Mouse (Mus musculus) ovary, adult 18-20 months (tissue): ENCODE data around the gene Pvalb.

ENCODE experiments used
- DNase-seq: peaks from one replicate; pipeline ENCODE4 v3.0.0; 2022; ENCODE audit warnings: low spot score, mixed read lengths

Gene Pvalb

GRCm38 (mm10) chr15:78195096-78195880 lies 10.9 kb downstream of the Pvalb start:
- DNase-seq, result no peak

DNA sequence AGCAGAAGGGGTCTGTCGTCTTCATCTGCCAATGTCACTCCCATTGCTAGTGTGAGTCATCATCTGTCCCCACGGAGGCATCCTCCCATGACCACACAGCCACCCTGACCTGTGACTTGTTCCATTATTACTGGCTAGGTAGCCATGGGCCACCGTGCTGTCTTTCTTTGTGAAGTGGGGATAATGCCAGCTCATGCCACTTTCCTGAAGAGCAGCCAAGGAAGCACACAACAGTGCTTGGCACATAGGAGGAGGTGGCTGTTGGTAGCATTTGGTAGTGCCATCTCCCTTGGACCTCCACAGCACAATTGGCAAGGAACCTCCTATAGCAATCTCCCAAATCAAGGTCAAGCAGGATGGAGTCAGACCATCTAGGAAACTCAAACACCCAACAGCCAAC lies 11.9 kb downstream of the Pvalb start:
- no peak for DNase-seq

- no peak for DNase-seq
Observed at GRCm38 (mm10) chr15:78189636-78190035, 16.6 kb downstream of the Pvalb start.

- no peak for DNase-seq
Observed at GRCm38 (mm10) chr15:78188546-78188945, 17.7 kb downstream of the Pvalb start.

DNA sequence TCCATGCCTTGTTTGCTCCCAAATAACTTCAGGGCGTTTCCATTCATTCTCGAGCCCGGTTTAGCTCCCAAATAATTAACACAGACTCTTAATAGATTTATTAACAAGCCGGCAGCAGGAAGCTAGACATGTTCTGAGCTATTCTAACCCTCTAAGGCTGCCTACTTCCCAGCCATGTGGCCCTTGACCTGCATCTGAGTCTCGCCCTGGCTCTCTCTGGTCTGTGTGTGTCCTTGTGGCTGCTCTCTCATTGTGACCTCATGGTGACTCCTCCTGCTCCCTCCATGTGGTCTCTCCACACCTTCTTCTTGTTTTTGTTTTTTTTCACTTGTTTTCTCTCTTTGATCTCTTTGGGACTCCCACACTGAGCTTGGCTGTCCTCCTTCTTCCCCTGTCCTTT lies 19.3 kb downstream of the Pvalb start:
- DNase-seq, result no peak

- no peak for DNase-seq
Observed at GRCm38 (mm10) chr15:78185609-78186008, 20.6 kb downstream of the Pvalb start.

DNA sequence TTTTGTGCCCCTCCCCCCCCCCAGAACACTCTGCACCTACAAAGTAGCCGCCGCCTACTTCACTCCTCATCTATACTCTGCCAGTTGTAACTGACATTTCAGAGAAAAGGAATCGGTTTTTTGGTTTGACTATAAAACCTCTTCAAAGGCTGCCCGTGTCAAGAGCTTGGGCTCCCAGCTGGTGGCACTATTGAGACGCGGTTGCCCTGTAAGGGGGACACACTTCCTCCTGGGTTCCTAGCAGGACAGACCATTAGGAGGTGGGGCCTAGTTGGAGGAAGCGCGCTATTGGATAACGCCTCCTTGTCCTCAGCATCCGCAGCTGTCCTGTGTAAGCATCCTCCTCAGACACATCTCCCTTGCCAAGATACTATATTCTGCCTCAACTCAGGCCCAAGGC lies 21.3 kb downstream of the Pvalb start:
- DNase-seq, result no peak

GRCm38 (mm10) chr15:78181701-78182405 lies 24.3 kb downstream of the Pvalb start:
- no peak for DNase-seq

- DNase-seq, result no peak
Observed at GRCm38 (mm10) chr15:78179775-78180174, 26.4 kb downstream of the Pvalb start.

DNA sequence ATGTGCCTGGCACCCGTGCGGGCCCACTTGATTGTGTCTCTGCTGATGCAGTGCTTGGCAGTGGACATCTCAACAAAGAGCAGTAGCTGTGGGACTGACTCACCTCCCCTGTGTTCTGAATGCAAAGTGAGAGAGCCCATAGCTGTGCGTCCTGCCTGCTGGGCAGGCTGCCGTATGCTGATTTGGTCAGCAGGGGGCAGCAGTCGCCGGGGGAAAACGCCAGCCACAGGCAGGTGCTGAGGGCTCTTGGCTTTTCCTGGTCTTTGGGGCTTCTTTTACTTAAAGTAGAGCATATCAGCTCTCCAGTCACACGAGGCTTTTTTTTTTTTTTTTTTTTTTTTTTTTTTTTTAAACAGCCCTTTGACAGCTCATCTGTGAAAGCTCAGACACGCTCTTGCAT lies 27.8 kb downstream of the Pvalb start:
- DNase-seq, result peak; percentile 47

GRCm38 (mm10) chr15:78177257-78177656 lies 28.9 kb downstream of the Pvalb start:
- DNase-seq, result no peak

DNA sequence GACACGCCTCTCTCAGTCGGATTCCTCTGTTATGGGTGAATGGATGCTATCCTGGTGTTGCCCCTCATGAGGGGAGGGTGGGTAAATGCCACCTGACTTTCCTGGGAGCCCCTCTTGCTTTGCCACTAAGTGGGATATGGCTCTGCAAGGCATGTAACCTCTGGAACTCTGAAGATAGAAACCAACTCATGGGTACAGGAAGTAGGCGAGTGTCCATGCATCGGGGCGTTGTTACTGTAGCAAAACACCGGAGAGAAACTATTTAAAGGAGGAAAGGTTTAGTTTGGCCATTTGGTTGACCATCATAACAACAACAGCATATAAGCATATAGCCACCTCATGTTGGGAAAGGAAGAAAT lies 31.3 kb downstream of the Pvalb start:
- DNase-seq, result no peak

GRCm38 (mm10) chr15:78173972-78174886 lies 32.0 kb downstream of the Pvalb start, which contains the start of gene Ift27:
Ift27 (minus strand) TSS chr15:78174107.
- DNase-seq, result peak; percentile 99

GRCm38 (mm10) chr15:78172899-78173817 lies 33.0 kb downstream of the Pvalb start:
- DNase-seq, result no peak

DNA sequence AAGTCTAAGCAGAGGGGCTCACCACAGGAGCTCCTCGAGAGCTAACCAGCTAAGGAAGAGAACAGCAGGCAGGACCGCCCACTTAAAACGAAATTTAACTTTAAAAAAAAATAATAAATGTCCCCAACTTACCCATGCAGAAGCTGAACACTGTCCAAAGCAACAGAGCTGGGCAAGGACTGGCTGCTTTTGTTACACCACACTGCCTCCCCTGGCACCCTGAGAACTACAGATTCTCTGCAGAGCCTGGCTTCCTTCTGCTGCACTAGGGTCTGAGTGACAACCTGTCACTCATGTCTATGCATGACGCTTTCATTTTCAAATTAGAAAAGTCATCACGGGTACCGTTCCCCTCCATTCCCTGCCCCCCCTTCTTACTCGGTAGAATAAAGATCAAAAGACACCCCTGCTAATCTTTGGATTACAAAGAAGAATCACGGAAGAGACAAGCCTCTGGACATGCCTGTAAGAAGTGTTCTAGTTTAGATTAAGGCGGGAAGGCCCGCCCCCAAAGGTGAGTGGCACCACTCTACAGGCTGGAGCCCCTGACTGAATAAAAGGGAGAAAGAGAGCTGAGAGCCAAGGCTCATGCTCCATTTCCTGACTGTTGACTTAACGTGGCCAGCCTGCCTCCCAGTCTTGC lies 33.8 kb downstream of the Pvalb start:
- DNase-seq, result no peak

- no peak for DNase-seq
Observed at GRCm38 (mm10) chr15:78171651-78172050, 34.5 kb downstream of the Pvalb start.

- DNase-seq, result no peak
Observed at GRCm38 (mm10) chr15:78170708-78171107, 35.5 kb downstream of the Pvalb start.

- DNase-seq, result no peak
Observed at GRCm38 (mm10) chr15:78169566-78169965, 36.6 kb downstream of the Pvalb start.

- DNase-seq, result no peak
Observed at GRCm38 (mm10) chr15:78165292-78165691, 40.9 kb downstream of the Pvalb start.

DNA sequence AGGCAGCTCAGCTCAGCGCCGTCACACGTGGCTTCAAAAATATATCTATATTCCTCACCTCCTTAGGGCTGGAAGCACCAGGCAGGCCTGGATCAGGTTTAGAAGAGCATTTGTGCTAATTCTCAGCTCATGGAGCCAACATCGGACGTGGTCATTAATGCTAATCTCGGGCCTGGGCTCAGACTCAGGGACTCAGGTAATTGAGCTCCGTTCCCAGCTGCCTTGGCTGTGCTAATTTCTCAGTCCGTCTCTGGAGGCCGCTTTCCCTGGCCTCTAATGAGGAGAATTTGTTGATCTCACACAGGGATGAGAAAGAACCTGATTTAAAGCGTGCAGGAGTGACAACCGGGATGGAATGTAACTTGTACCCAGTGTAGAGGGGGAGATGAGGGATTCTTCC lies 41.7 kb downstream of the Pvalb start:
- no peak for DNase-seq

DNA sequence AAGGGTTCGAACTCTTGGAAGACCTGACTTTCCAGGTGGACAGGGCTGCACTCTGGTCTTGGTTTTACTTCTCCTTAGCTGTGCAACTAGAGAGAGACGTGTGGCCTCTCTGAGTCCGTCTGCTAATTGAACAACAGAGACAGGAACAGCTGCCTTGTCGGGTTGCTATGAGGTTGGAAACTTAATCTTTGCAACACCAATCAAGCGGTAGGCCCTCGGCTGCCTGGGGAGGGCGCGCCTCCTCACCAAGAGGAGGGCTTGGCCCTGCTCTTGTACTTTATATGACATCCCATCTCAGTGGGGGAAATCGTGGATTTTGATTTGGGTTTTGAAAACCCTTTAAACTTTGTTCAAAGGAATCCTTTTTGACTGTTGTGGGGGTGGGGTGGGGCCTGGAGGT lies 44.3 kb downstream of the Pvalb start:
- DNase-seq, result no peak
